Comparison of ENCODE assay signal across 20 mouse cellular contexts in the genomic region with DNA sequence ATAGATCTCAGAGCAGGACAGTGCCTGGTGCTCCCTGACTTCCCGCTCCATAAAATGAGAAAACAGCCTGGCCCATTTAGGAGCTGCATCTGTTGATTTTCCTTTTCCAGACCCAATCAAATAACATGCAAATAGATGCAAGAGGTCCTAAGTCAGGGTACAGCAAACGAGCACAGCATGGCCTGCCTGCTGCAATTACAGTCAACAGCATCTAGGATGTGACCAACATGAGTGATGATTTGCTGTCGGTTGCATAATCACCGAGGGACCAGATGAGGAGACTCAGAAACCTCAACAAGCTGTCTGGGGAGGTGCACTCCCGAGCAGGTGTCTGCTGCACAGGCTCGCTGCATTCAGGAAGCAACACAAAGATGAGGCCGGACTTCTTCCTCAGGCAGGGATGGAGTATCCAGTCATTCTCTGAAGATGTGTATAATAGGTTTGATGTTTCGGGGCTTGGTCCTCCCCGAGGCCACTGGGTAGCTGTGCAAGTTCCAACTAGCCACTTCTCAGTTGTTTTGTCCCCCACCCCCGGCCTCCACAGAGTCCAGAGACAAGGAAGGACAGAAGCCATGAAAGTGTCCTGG.
"Had no signal": no experiment of that assay in that cellular context is flagged by ENCODE, and none has a peak within 500 bp of the region (broad histone marks: within the 10 kb centered on the region; RNA-seq: fewer than 3 reads in every experiment).

No protein-coding gene starts in this region.

- H3K4me3 ChIP-seq: layer of hippocampus, adult 2 months; limb, embryonic 10.5 days; limb, embryonic 13.5 days; liver, embryonic 12.5 days; liver, embryonic 15.5 days; lung, embryonic 15.5 days; midbrain, embryonic 12.5 days; neural tube, embryonic 12.5 days; neural tube, embryonic 15.5 days; stomach, embryonic 15.5 days had no signal

- ATAC-seq: liver, embryonic 12.5 days had no signal

- DNase-seq: kidney, postnatal 25 days; layer of hippocampus, adult 9-11 months; liver; lung, adult 18-20 months; lung, postnatal 10 days; lung, postnatal 36 days; right cerebral cortex, postnatal 14 days; spleen, adult 18-20 months; thymus, postnatal 25 days had no signal

- H3K9ac ChIP-seq: limb, embryonic 13.5 days; liver, embryonic 12.5 days; liver, embryonic 15.5 days; lung, embryonic 15.5 days; midbrain, embryonic 12.5 days; neural tube, embryonic 12.5 days; neural tube, embryonic 15.5 days; stomach, embryonic 15.5 days had no signal

- H3K27ac ChIP-seq: kidney, postnatal 0 days; layer of hippocampus, adult 2 months; limb, embryonic 10.5 days; limb, embryonic 13.5 days; liver, embryonic 12.5 days; liver, embryonic 15.5 days; lung, embryonic 15.5 days; midbrain, embryonic 12.5 days; neural tube, embryonic 12.5 days; neural tube, embryonic 15.5 days; stomach, embryonic 15.5 days had no signal

- H3K4me2 ChIP-seq: limb, embryonic 13.5 days; liver, embryonic 12.5 days; liver, embryonic 15.5 days; lung, embryonic 15.5 days; midbrain, embryonic 12.5 days; neural tube, embryonic 12.5 days; stomach, embryonic 15.5 days had no signal

- H3K27me3 ChIP-seq: limb, embryonic 13.5 days; liver, embryonic 12.5 days; liver, embryonic 15.5 days; lung, embryonic 15.5 days; midbrain, embryonic 12.5 days; neural tube, embryonic 12.5 days; neural tube, embryonic 15.5 days; stomach, embryonic 15.5 days had no signal

- H3K9me3 ChIP-seq: limb, embryonic 10.5 days; limb, embryonic 13.5 days; liver, embryonic 12.5 days; liver, embryonic 15.5 days; lung, embryonic 15.5 days; midbrain, embryonic 12.5 days; neural tube, embryonic 12.5 days; neural tube, embryonic 15.5 days; stomach, embryonic 15.5 days had no signal

- H3K4me1 ChIP-seq: limb, embryonic 10.5 days; limb, embryonic 13.5 days; liver, embryonic 12.5 days; liver, embryonic 15.5 days; lung, embryonic 15.5 days; stomach, embryonic 15.5 days had no signal

- H3K36me3 ChIP-seq: limb, embryonic 10.5 days; limb, embryonic 13.5 days; liver, embryonic 12.5 days; liver, embryonic 15.5 days; lung, embryonic 15.5 days; midbrain, embryonic 12.5 days; neural tube, embryonic 12.5 days; neural tube, embryonic 15.5 days; stomach, embryonic 15.5 days had no signal
